8 mouse cellular contexts compared by ENCODE assay signal in genomic region chr15:12548696-12549095, GRCm38 (mm10).
A peak's percentile ranks its signal among the peaks of the same experiment; 100 is the strongest.
DNase-seq lines count a peak whose midpoint lies in the region; ATAC-seq and TF ChIP-seq lines count a peak whose summit lies in the region.

No protein-coding gene starts in this region.

- 27% methylated on average over 4 of the region's 4 CpGs for WGBS in lung, postnatal 0 days
- WGBS in limb, embryonic 11.5 days, result 43% methylated on average over 4 of the region's 4 CpGs
- 30% methylated on average over 4 of the region's 4 CpGs for WGBS in stomach, embryonic 14.5 days

- no peak for TF ChIP-seq CTCF in lung, postnatal 0 days (IDR thresholded peaks at IDR 0.05)

- H3K27me3 ChIP-seq in lung, postnatal 0 days (replicated peaks; ENCODE audit: insufficient read depth, low read length), result no peaks in the 10 kb centered on the region
- H3K27me3 ChIP-seq in limb, embryonic 11.5 days (ENCODE audit: control insufficient read depth, insufficient read depth, low read length), result no peaks in the 10 kb centered on the region
- no peaks in the 10 kb centered on the region for H3K27me3 ChIP-seq in stomach, embryonic 14.5 days (ENCODE audit: control insufficient read depth, insufficient read depth, low read length)

- H3K4me2 ChIP-seq in lung, postnatal 0 days (replicated peaks; ENCODE audit: low read depth, low read length), result peak overlapping the region; percentile 84
- peak overlapping the region; percentile 97 for H3K4me2 ChIP-seq in limb, embryonic 11.5 days (ENCODE audit: low read depth, severe bottlenecking)
- peak overlapping the region; percentile 80 for H3K4me2 ChIP-seq in stomach, embryonic 14.5 days (replicated peaks; ENCODE audit: low read depth, low read length)

- H3K4me1 ChIP-seq in lung, postnatal 0 days (ENCODE audit: insufficient read depth, low read depth, low read length), result peaks cover 13% of the 10 kb centered on the region; the same call in 1 of the 2 replicates
- peaks cover 34% of the 10 kb centered on the region for H3K4me1 ChIP-seq in limb, embryonic 11.5 days (ENCODE audit: control insufficient read depth, insufficient read depth, low read length)
- peaks cover 38% of the 10 kb centered on the region for H3K4me1 ChIP-seq in stomach, embryonic 14.5 days (ENCODE audit: control insufficient read depth, insufficient read depth, low read length)

- DNase-seq in lung, postnatal 0 days (ENCODE audit: low spot score), result no peak
- no peak for DNase-seq in lung, adult 18-20 months
- DNase-seq in limb, embryonic 11.5 days (ENCODE audit: low spot score), result no peak
- no peak for DNase-seq in urinary bladder, postnatal 4 days (ENCODE audit: low spot score in 2 of 2)
- DNase-seq in urinary bladder, postnatal 25 days (ENCODE audit: low spot score), result no peak
- no peak for DNase-seq in layer of hippocampus, postnatal 36 days

- peak overlapping the region; percentile 52 for H3K4me3 ChIP-seq in lung, postnatal 0 days (ENCODE audit: low read depth, low read length)
- peak overlapping the region; percentile 49 for H3K4me3 ChIP-seq in limb, embryonic 11.5 days (ENCODE audit: low read depth, low read length)
- peak overlapping the region; percentile 45 for H3K4me3 ChIP-seq in stomach, embryonic 14.5 days (ENCODE audit: low read depth, low read length)

- peak overlapping the region; percentile 74; the same call in 1 of the 2 replicates for H3K27ac ChIP-seq in lung, postnatal 0 days (ENCODE audit: low read length)
- no peak overlapping the region for H3K27ac ChIP-seq in limb, embryonic 11.5 days (replicated peaks; ENCODE audit: low read depth, low read length)
- H3K27ac ChIP-seq in stomach, embryonic 14.5 days (ENCODE audit: low read length), result no peak overlapping the region

- H3K36me3 ChIP-seq in lung, postnatal 0 days (ENCODE audit: insufficient read depth, low read length), result no peaks in the 10 kb centered on the region
- no peaks in the 10 kb centered on the region for H3K36me3 ChIP-seq in limb, embryonic 11.5 days (ENCODE audit: control insufficient read depth, insufficient read depth, low read length)
- no peaks in the 10 kb centered on the region for H3K36me3 ChIP-seq in stomach, embryonic 14.5 days (ENCODE audit: control insufficient read depth, insufficient read depth, low read length)

- TF ChIP-seq EP300 in lung, postnatal 0 days (IDR thresholded peaks at IDR 0.05), result no peak

- 0 out of 2 replicates have a peak overlapping the region, but pooled peaks have one; percentile 53 for H3K9ac ChIP-seq in lung, postnatal 0 days (replicated peaks; ENCODE audit: low read depth)
- no peak overlapping the region for H3K9ac ChIP-seq in limb, embryonic 11.5 days (ENCODE audit: low read length)
- peak overlapping the region; percentile 37; the same call in 1 of the 2 replicates for H3K9ac ChIP-seq in stomach, embryonic 14.5 days (replicated peaks; ENCODE audit: low read depth, low read length)

- H3K9me3 ChIP-seq in lung, postnatal 0 days (ENCODE audit: low read length), result no peaks in the 10 kb centered on the region
- H3K9me3 ChIP-seq in limb, embryonic 11.5 days (ENCODE audit: control insufficient read depth, low read length), result no peaks in the 10 kb centered on the region
- no peaks in the 10 kb centered on the region for H3K9me3 ChIP-seq in stomach, embryonic 14.5 days (ENCODE audit: control insufficient read depth, low read depth, low read length)

- no peak for ATAC-seq in lung, postnatal 0 days
- ATAC-seq in granulocyte monocyte progenitor cell, adult 5-6 weeks (replicated peaks; ENCODE audit: poor library complexity, severe bottlenecking), result 0 out of 2 replicates have a peak, but pooled peaks have one; percentile 21
- no peak for ATAC-seq in limb, embryonic 11.5 days (ENCODE audit: insufficient number of reproducible peaks, low FRiP score, low TSS enrichment, low read depth)
- ATAC-seq in stomach, embryonic 14.5 days (ENCODE audit: insufficient number of reproducible peaks, insufficient read depth, low FRiP score, low read depth), result no peak
